In genomic region chr13:45630518-45631290, GRCm38 (mm10) we compare ENCODE assay signal across 21 mouse cellular contexts.
DNase-seq lines count a peak whose midpoint lies in the region; ATAC-seq and TF ChIP-seq lines count a peak whose summit lies in the region.
"Had no signal": no experiment of that assay in that cellular context is flagged by ENCODE, and none has a peak within 500 bp of the region (broad histone marks: within the 10 kb centered on the region; RNA-seq: fewer than 3 reads in every experiment).

No protein-coding gene starts in this region.

- H3K4me1 ChIP-seq in cerebellum, adult 2 months (ENCODE audit: control insufficient read depth, insufficient read depth, low read length) = no peaks in the 10 kb centered on the region; the same call in 1 of the 2 replicates
- H3K4me1 ChIP-seq in forebrain, postnatal 0 days (ENCODE audit: insufficient read depth) = no peaks in the 10 kb centered on the region
- 0 out of 2 replicates have a peak, but pooled peaks cover 4% of the 10 kb centered on the region for H3K4me1 ChIP-seq in forebrain, embryonic 12.5 days
- H3K4me1 ChIP-seq in midbrain, embryonic 10.5 days = no peaks in the 10 kb centered on the region
- H3K4me1 ChIP-seq: hindbrain, embryonic 15.5 days had no signal

- DNase-seq in cerebellum, postnatal 10 days = peak; percentile 33 to 41
- no peak for DNase-seq in cerebellum, adult 2 months
- no peak for DNase-seq in forebrain, postnatal 0 days
- peak; percentile 44 for DNase-seq in lung, postnatal 25 days (ENCODE audit: low spot score)
- DNase-seq in lung, postnatal 14 days = no peak
- DNase-seq in midbrain, embryonic 10.5 days (ENCODE audit: low spot score) = no peak
- DNase-seq: adrenal gland, adult 8-10 months; adrenal gland, postnatal 36 days; B cell, adult 2 months; cerebellum, adult 11 months; cerebellum, adult 9-10 months; cerebellum, postnatal 36 days; gastrocnemius, postnatal 14 days; heart, postnatal 36 days had no signal

- no peak for TF ChIP-seq CTCF in cerebellum, adult 2 months (IDR thresholded peaks at IDR 0.05; ENCODE audit: borderline replicate concordance, insufficient read depth, low read depth, low read length)
- TF ChIP-seq CTCF in forebrain, postnatal 0 days (IDR thresholded peaks at IDR 0.05; ENCODE audit: low read depth) = no peak

- H3K4me2 ChIP-seq in forebrain, postnatal 0 days (ENCODE audit: low read depth) = no peak overlapping the region
- H3K4me2 ChIP-seq in forebrain, embryonic 12.5 days = no peak overlapping the region
- H3K4me2 ChIP-seq: embryonic facial prominence, embryonic 13.5 days; heart, embryonic 12.5 days; hindbrain, embryonic 15.5 days had no signal

- peak; percentile 27; the same call in 1 of the 2 replicates for ATAC-seq in forebrain, postnatal 0 days
- ATAC-seq in forebrain, embryonic 12.5 days (ENCODE audit: low FRiP score) = no peak
- ATAC-seq: CD4-positive, CD25-positive, alpha-beta regulatory T cell, adult 4 months; intestine, embryonic 16.5 days had no signal

- 77% methylated on average over 12 of the region's 12 CpGs for WGBS in cerebellum, adult 2 months
- 50% methylated on average over 12 of the region's 12 CpGs for WGBS in forebrain, postnatal 0 days
- WGBS in forebrain, embryonic 12.5 days = 72% methylated on average over 12 of the region's 12 CpGs
- 82% methylated on average over 12 of the region's 12 CpGs for WGBS in midbrain, embryonic 10.5 days

- no peak overlapping the region for H3K4me3 ChIP-seq in cerebellum, adult 2 months (replicated peaks; ENCODE audit: insufficient read depth, low read depth, low read length)
- no peak overlapping the region for H3K4me3 ChIP-seq in forebrain, postnatal 0 days (ENCODE audit: low read depth, low read length)
- no peak overlapping the region for H3K4me3 ChIP-seq in forebrain, embryonic 12.5 days (replicated peaks)
- no peak overlapping the region for H3K4me3 ChIP-seq in midbrain, embryonic 10.5 days
- H3K4me3 ChIP-seq: embryonic facial prominence, embryonic 13.5 days; heart, embryonic 12.5 days; hindbrain, embryonic 15.5 days had no signal

- no peak for TF ChIP-seq POLR2A in cerebellum, adult 2 months (IDR thresholded peaks at IDR 0.05; ENCODE audit: borderline replicate concordance, insufficient read depth, low read length)

- no peaks in the 10 kb centered on the region for H3K36me3 ChIP-seq in forebrain, postnatal 0 days (ENCODE audit: insufficient read depth)
- no peaks in the 10 kb centered on the region for H3K36me3 ChIP-seq in forebrain, embryonic 12.5 days (replicated peaks)
- no peaks in the 10 kb centered on the region for H3K36me3 ChIP-seq in midbrain, embryonic 10.5 days
- H3K36me3 ChIP-seq: embryonic facial prominence, embryonic 13.5 days; heart, embryonic 12.5 days; hindbrain, embryonic 15.5 days had no signal

- no peaks in the 10 kb centered on the region for H3K27me3 ChIP-seq in cerebellum, adult 2 months (ENCODE audit: control insufficient read depth, insufficient read depth, low read length)
- no peaks in the 10 kb centered on the region for H3K27me3 ChIP-seq in forebrain, postnatal 0 days (ENCODE audit: insufficient read depth, low read length)
- no peaks in the 10 kb centered on the region for H3K27me3 ChIP-seq in forebrain, embryonic 12.5 days
- no peaks in the 10 kb centered on the region for H3K27me3 ChIP-seq in midbrain, embryonic 10.5 days (ENCODE audit: low read depth, poor library complexity, severe bottlenecking)
- H3K27me3 ChIP-seq: embryonic facial prominence, embryonic 13.5 days; heart, embryonic 12.5 days; hindbrain, embryonic 15.5 days had no signal

- H3K27ac ChIP-seq in cerebellum, adult 2 months (ENCODE audit: insufficient read depth, low read length) = no peak overlapping the region
- H3K27ac ChIP-seq in forebrain, postnatal 0 days (ENCODE audit: low read depth, low read length) = no peak overlapping the region
- no peak overlapping the region for H3K27ac ChIP-seq in forebrain, embryonic 12.5 days
- H3K27ac ChIP-seq in midbrain, embryonic 10.5 days (replicated peaks) = no peak overlapping the region
- H3K27ac ChIP-seq: embryonic facial prominence, embryonic 13.5 days; hindbrain, embryonic 15.5 days had no signal

- H3K9ac ChIP-seq in forebrain, postnatal 0 days = no peak overlapping the region
- no peak overlapping the region for H3K9ac ChIP-seq in forebrain, embryonic 12.5 days
- H3K9ac ChIP-seq: embryonic facial prominence, embryonic 13.5 days; heart, embryonic 12.5 days; hindbrain, embryonic 15.5 days had no signal

- no peaks in the 10 kb centered on the region for H3K9me3 ChIP-seq in forebrain, postnatal 0 days (ENCODE audit: low read length)
- no peaks in the 10 kb centered on the region for H3K9me3 ChIP-seq in forebrain, embryonic 12.5 days
- no peaks in the 10 kb centered on the region for H3K9me3 ChIP-seq in midbrain, embryonic 10.5 days (replicated peaks)
- H3K9me3 ChIP-seq: embryonic facial prominence, embryonic 13.5 days; G1E; heart, embryonic 12.5 days; hindbrain, embryonic 15.5 days had no signal

Comparison
In these comparisons a context has a peak if more than half of its experiments do, and no peak if none do; other contexts are left out.
1. DNase-seq: peak in cerebellum, postnatal 10 days (2 of 2) and lung, postnatal 25 days (single experiment); none in cerebellum, adult 2 months (0 of 2), forebrain, postnatal 0 days (single experiment), lung, postnatal 14 days (single experiment) and midbrain, embryonic 10.5 days (single experiment).